Mouse (Mus musculus) kidney, postnatal 36 days (tissue): ENCODE results near the gene Rapgef1.
A peak's percentile ranks its signal among the peaks of the same experiment; 100 is the strongest.
"Not testable (repeated sequence)": the region's sequence is repeated elsewhere in the genome, so short reads cannot be mapped to it uniquely, and the experiment has no call there.

Source experiments
- DNase-seq, 2 experiments: peaks; one replicate each; pipeline ENCODE4 v3.0.0; 2021 to 2022; ENCODE audit warnings: mixed read lengths in 2 of 2

The Rapgef1 gene

GRCm38 (mm10) chr2:29747188-29747782, 127.8 kb downstream of the Rapgef1 start:
- no peak for DNase-seq

GRCm38 (mm10) chr2:29747852-29748251, 128.3 kb downstream of the Rapgef1 start:
- peak in 1 of 2 experiments; percentile 60 for DNase-seq

GRCm38 (mm10) chr2:29748499-29748898, 129.0 kb downstream of the Rapgef1 start:
- DNase-seq: no peak

- peak; percentile 80 to 87 for DNase-seq
These were observed 132.0 kb downstream of the Rapgef1 start, which contains the start of gene Gm13420 for GRCm38 (mm10) chr2:29751497-29751896. Gene Gm13420, minus strand, starts transcription at chr2:29751685.

GRCm38 (mm10) chr2:29752397-29752796, 132.9 kb downstream of the Rapgef1 start:
- DNase-seq: no peak

- no peak for DNase-seq
These were observed 136.2 kb downstream of the Rapgef1 start for GRCm38 (mm10) chr2:29755693-29756092.

GRCm38 (mm10) chr2:29764831-29765230, 145.3 kb downstream of the Rapgef1 start:
- DNase-seq: peak; percentile 62 to 85

- peak; percentile 65 to 68 for DNase-seq
These were observed 148.6 kb downstream of the Rapgef1 start for GRCm38 (mm10) chr2:29767976-29768709.

GRCm38 (mm10) chr2:29768901-29769300, 149.4 kb downstream of the Rapgef1 start:
- DNase-seq: no peak

- DNase-seq: peak in 1 of 2 experiments; percentile 19
These were observed 150.6 kb downstream of the Rapgef1 start for GRCm38 (mm10) chr2:29770162-29770561.

- DNase-seq: no peak
These were observed 152.3 kb downstream of the Rapgef1 start for GRCm38 (mm10) chr2:29771611-29772461.

- no peak for DNase-seq
These were observed 153.8 kb downstream of the Rapgef1 start for GRCm38 (mm10) chr2:29773323-29773722.

GRCm38 (mm10) chr2:29781256-29781655, 161.7 kb downstream of the Rapgef1 start:
- DNase-seq: not testable (repeated sequence)

GRCm38 (mm10) chr2:29784290-29784689, 164.8 kb downstream of the Rapgef1 start:
- no peak for DNase-seq

GRCm38 (mm10) chr2:29787104-29787917, 167.8 kb downstream of the Rapgef1 start, which contains the start of gene Coq4:
Gene Coq4, plus strand, starts transcription at chr2:29787493.
- DNase-seq: peak; percentile 93 to 96

- peak; percentile 91 to 92 for DNase-seq
These were observed 168.6 kb downstream of the Rapgef1 start, which contains the start of gene Trub2 for GRCm38 (mm10) chr2:29787937-29788681. Gene Trub2, minus strand, starts transcription at chr2:29788502.
